ENCODE assay signal across 8 mouse cellular contexts in the genomic region with DNA sequence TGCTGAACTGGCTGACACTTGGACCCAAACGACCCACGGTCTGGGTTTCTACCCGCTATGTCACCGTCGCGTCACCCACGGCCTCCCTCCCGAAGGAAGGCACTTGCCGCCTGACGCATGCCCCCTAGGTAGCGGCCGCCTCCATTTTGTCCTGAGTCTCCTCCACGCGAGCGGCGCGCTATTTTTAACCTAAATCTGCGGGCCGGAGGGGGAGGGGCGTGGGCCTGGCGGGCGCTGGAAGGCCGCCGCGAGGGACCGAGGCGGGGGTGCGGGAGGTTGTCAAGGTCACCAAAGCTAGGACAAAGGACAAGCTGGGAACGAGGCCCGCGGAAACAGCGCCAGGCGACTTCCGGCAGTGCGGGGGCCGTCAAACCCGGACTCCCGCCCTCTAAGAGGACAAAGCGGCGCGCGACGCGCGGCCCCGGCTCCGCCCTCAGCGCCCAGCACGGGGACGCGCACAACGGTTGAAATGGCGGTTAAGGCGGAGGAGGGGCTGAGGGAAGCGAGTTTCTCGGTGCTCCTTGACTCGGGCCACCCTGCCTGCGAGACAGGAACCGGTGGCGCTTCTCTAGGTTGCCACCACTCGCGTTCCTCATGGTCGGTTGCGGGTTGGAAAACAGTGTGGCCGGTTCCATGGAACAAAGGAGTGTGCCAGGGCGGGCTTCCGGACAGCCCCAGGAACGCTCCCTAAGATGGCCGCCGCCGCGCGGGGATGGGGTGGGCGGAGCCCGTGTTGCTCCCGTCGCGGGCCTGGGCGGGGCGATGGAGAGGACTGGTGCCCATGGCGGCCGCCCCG. TPM values are rescaled to one million over a fixed set of nuclear protein-coding genes. Genes with fewer than 3 reads are reported as not detected.
DNase-seq lines count a peak whose midpoint lies in the region; ATAC-seq lines count a peak whose summit lies in the region.

A gene (plus strand): TSS at position 742 of the 796 bp plus-strand sequence.

- WGBS in embryonic facial prominence, embryonic 14.5 days = 0% methylated on average over 66 of the region's 83 CpGs
- under 1% methylated on average over 83 of the region's 83 CpGs for WGBS in kidney, embryonic 14.5 days
- under 1% methylated on average over 83 of the region's 83 CpGs for WGBS in limb, embryonic 15.5 days

- H3K36me3 ChIP-seq in embryonic facial prominence, embryonic 14.5 days (ENCODE audit: control insufficient read depth, insufficient read depth, low read length) = peaks cover 33% of the 10 kb centered on the region
- H3K36me3 ChIP-seq in kidney, embryonic 14.5 days (ENCODE audit: control insufficient read depth, insufficient read depth, low read length) = peaks cover 31% of the 10 kb centered on the region
- H3K36me3 ChIP-seq in limb, embryonic 15.5 days = peaks cover 27% of the 10 kb centered on the region

- peak; percentile 95 for ATAC-seq in embryonic facial prominence, embryonic 14.5 days (ENCODE audit: low read depth)
- peak; percentile 96 for ATAC-seq in kidney, embryonic 14.5 days (ENCODE audit: low FRiP score, low TSS enrichment)
- ATAC-seq in limb, embryonic 15.5 days (ENCODE audit: insufficient number of reproducible peaks, low FRiP score, low TSS enrichment, low read depth) = peak; percentile 95

- peak within 1 kb of the TSS; percentile 75 for H3K4me2 ChIP-seq in embryonic facial prominence, embryonic 14.5 days (ENCODE audit: low read depth, low read length)
- H3K4me2 ChIP-seq in kidney, embryonic 14.5 days (replicated peaks; ENCODE audit: low read depth, low read length) = peak within 1 kb of the TSS; percentile 67
- peak within 1 kb of the TSS; percentile 54 for H3K4me2 ChIP-seq in limb, embryonic 15.5 days

- H3K27ac ChIP-seq in embryonic facial prominence, embryonic 14.5 days (replicated peaks; ENCODE audit: low read depth, low read length) = peak within 1 kb of the TSS; percentile 98
- peak within 1 kb of the TSS; percentile 99 for H3K27ac ChIP-seq in kidney, embryonic 14.5 days (ENCODE audit: low read depth, low read length)
- peak within 1 kb of the TSS; percentile 100 for H3K27ac ChIP-seq in limb, embryonic 15.5 days

- no peaks in the 10 kb centered on the region for H3K27me3 ChIP-seq in embryonic facial prominence, embryonic 14.5 days (replicated peaks; ENCODE audit: control insufficient read depth, insufficient read depth, low read length)
- H3K27me3 ChIP-seq in kidney, embryonic 14.5 days (ENCODE audit: control insufficient read depth, insufficient read depth, low read length) = no peaks in the 10 kb centered on the region
- H3K27me3 ChIP-seq in limb, embryonic 15.5 days = no peaks in the 10 kb centered on the region

- no peaks in the 10 kb centered on the region for H3K9me3 ChIP-seq in embryonic facial prominence, embryonic 14.5 days (ENCODE audit: control insufficient read depth, low read length)
- H3K9me3 ChIP-seq in kidney, embryonic 14.5 days (ENCODE audit: control insufficient read depth, low read length) = no peaks in the 10 kb centered on the region
- H3K9me3 ChIP-seq in limb, embryonic 15.5 days = no peaks in the 10 kb centered on the region

- H3K9ac ChIP-seq in embryonic facial prominence, embryonic 14.5 days (ENCODE audit: low read depth, low read length) = peak within 1 kb of the TSS; percentile 83
- H3K9ac ChIP-seq in kidney, embryonic 14.5 days (ENCODE audit: low read depth, low read length) = peak within 1 kb of the TSS; percentile 83
- H3K9ac ChIP-seq in limb, embryonic 15.5 days = peak within 1 kb of the TSS; percentile 78

- peaks cover 27% of the 10 kb centered on the region for H3K4me1 ChIP-seq in embryonic facial prominence, embryonic 14.5 days (ENCODE audit: control insufficient read depth, insufficient read depth, low read length)
- no peaks in the 10 kb centered on the region for H3K4me1 ChIP-seq in kidney, embryonic 14.5 days (ENCODE audit: control insufficient read depth, insufficient read depth, low read length)
- H3K4me1 ChIP-seq in limb, embryonic 15.5 days = peaks cover 14% of the 10 kb centered on the region

- DNase-seq in 3T3-L1 (ENCODE audit: low read depth, low spot score) = peak; percentile 91
- DNase-seq in adrenal gland, postnatal 4 days (ENCODE audit: low spot score in 2 of 2) = peak; percentile 98
- peak; percentile 97 for DNase-seq in embryonic facial prominence, embryonic 14.5 days (ENCODE audit: low spot score)
- peak; percentile 95 for DNase-seq in heart, adult 8-10 months (ENCODE audit: low spot score)
- peak; percentile 90 to 94 for DNase-seq in monocyte, adult 2 months (ENCODE audit: low read depth in 1 of 2, low spot score in 2 of 2)
- peak; percentile 96 to 97 for DNase-seq in spleen, postnatal 36 days (ENCODE audit: low spot score in 2 of 2)

- H3K4me3 ChIP-seq in embryonic facial prominence, embryonic 14.5 days (ENCODE audit: low read depth, low read length) = peak within 1 kb of the TSS; percentile 68
- H3K4me3 ChIP-seq in kidney, embryonic 14.5 days (ENCODE audit: low read length) = peak within 1 kb of the TSS; percentile 51
- H3K4me3 ChIP-seq in limb, embryonic 15.5 days = peak within 1 kb of the TSS; percentile 62

RNA-seq across cellular contexts. Expression of the gene that starts here (rescaled TPM):
- total RNA-seq in adrenal gland, postnatal 4 days (2021) = 10 to 100 TPM; 76.2 to 81.3 TPM
- 107 and 125 TPM in 2 replicates for polyA plus RNA-seq in embryonic facial prominence, embryonic 14.5 days (2014; fragmentation: Nextera tagmentation; extraction: Ambion mirVana)
- 100 to 1,000 TPM in 2 of 4 experiments, 10 to 100 TPM in 2; 90.6 to 125 (median 103) TPM for total RNA-seq in heart, adult 8-10 months (2022)
- 121 and 168 TPM in 2 replicates for polyA plus RNA-seq in kidney, embryonic 14.5 days (2014; fragmentation: Nextera tagmentation; extraction: Ambion mirVana)
- polyA plus RNA-seq in limb, embryonic 15.5 days (2015; fragmentation: Nextera tagmentation; extraction: Ambion mirVana) = 101 TPM in 2 replicates

Comparison
In these comparisons a context has a peak if more than half of its experiments do, and no peak if none do; other contexts are left out.
1. Peak in every context shown above with its lines: DNase-seq, ATAC-seq, H3K4me3 ChIP-seq and H3K27ac ChIP-seq.